Mouse (Mus musculus) G1E (cell line): Measurements from ENCODE around the gene Maml3.

Source experiments
- CTCF ChIP-seq: IDR thresholded peaks from 2 replicates; pipeline ENCODE4 v1.5.1; 2012; ENCODE audit warnings: low read depth, low read length, inconsistent platforms, mixed read lengths
- GATA1 ChIP-seq: IDR thresholded peaks from 2 replicates; pipeline ENCODE4 v1.6.1; 2012; ENCODE audit warnings: borderline replicate concordance, low read length, inconsistent platforms, mixed read lengths

- TF ChIP-seq CTCF: no peak
- no peak for TF ChIP-seq GATA1
Measured at GRCm38 (mm10) chr3:51851596-51851995, 253.3 kb downstream of the Maml3 start.
